Mouse (Mus musculus) activated CD4-positive, CD25-positive, alpha-beta regulatory T cell (primary cell): ENCODE data around the gene Ptprf. TPM values are rescaled to one million over a fixed set of nuclear protein-coding genes. Genes with fewer than 3 reads are reported as not detected.

Experiments used
- polyA plus RNA-seq, 2 experiments: library from polyadenylated mRNA; unstranded; fragments of 100-300 nt; shearing (Covaris generic); gene quantifications; one replicate each; pipeline ENCODE4 v1.2.1; 2017

The Ptprf gene
- 1 to 10 TPM in 1 of 2 experiments, under 1 TPM in 1; 0.13 to 2.1 TPM for polyA plus RNA-seq

GRCm38 (mm10) chr4:118291231-118291630, at the start of gene Ptprf:
Ptprf (minus strand) TSS chr4:118291405.

GRCm38 (mm10) chr4:118179467-118180300, 111.5 kb downstream of the Ptprf start, which contains the start of gene Kdm4a:
Kdm4a (minus strand) TSS chr4:118180043.

Other genes with a start within 250 kb of the Ptprf start
- gene St3gal3, start 156.5 kb downstream of the Ptprf start, polyA plus RNA-seq: 1 to 10 TPM; 5.6 to 6.0 TPM
- 10 to 100 TPM; 26.3 to 48.7 TPM for gene Kdm4a, start 111.4 kb downstream of the Ptprf start, polyA plus RNA-seq
- 10 to 100 TPM; 10.9 to 11.1 TPM for gene Szt2, start 117.9 kb upstream of the Ptprf start, polyA plus RNA-seq
- gene Med8, start 117.9 kb upstream of the Ptprf start, polyA plus RNA-seq: 100 to 1,000 TPM; 109 to 134 TPM
- gene Elovl1, start 136.7 kb upstream of the Ptprf start, polyA plus RNA-seq: 100 to 1,000 TPM; 140 to 166 TPM
- 10 to 100 TPM; 25.7 to 25.9 TPM for gene Cdc20, start 145.9 kb upstream of the Ptprf start, polyA plus RNA-seq
- under 1 TPM; 0.11 to 0.17 TPM for gene Mpl, start 166.1 kb upstream of the Ptprf start, polyA plus RNA-seq
- under 1 TPM in 1 of 2 experiments, not detected in 1; 0.10 TPM for gene Tie1, start 198.7 kb upstream of the Ptprf start, polyA plus RNA-seq
- gene 2610528J11Rik, start 235.6 kb upstream of the Ptprf start, polyA plus RNA-seq: not detected